Mouse (Mus musculus) forebrain, embryonic 15.5 days (tissue): ENCODE measurements at regions not wholly inside any gene's neighbourhood (a gene's known extent, or its start where the extent isn't known, plus 50 kb on each side); places are given as distances from the start of the nearest gene placed in this dataset.

Experiments used
- ATAC-seq: fragments of 200-750 bp; cut with Nextera tagmentation; replicated peaks from 2 replicates; pipeline ENCODE4 v1.8.0; 2017; ENCODE audit warnings: mild to moderate bottlenecking, moderate TSS enrichment, moderate library complexity
- H3K27ac ChIP-seq: fragments of 300-500 bp; sonication (generic); replicated peaks from 2 replicates; pipeline ENCODE4 v1.5.1; 2015; ENCODE audit warnings: mild to moderate bottlenecking, inconsistent platforms
- H3K27me3 ChIP-seq: fragments of 300-500 bp; sonication (generic); 2 replicates; pipeline ENCODE4 v1.6.1; 2015; ENCODE audit warnings: inconsistent platforms
- H3K36me3 ChIP-seq: fragments of 300-500 bp; sonication (generic); 2 replicates; pipeline ENCODE4 v1.6.1; 2015; ENCODE audit warnings: mild to moderate bottlenecking, inconsistent platforms
- H3K4me1 ChIP-seq: fragments of 300-500 bp; sonication (generic); 2 replicates; pipeline ENCODE4 v1.6.1; 2015; ENCODE audit warnings: inconsistent platforms
- H3K4me2 ChIP-seq: fragments of 300-500 bp; sonication (generic); replicated peaks from 2 replicates; pipeline ENCODE4 v1.6.1; 2015; ENCODE audit warnings: mild to moderate bottlenecking, inconsistent platforms
- H3K4me3 ChIP-seq: fragments of 300-500 bp; sonication (generic); 2 replicates; pipeline ENCODE4 v1.5.1; 2015; ENCODE audit warnings: mild to moderate bottlenecking, inconsistent platforms
- H3K9ac ChIP-seq: fragments of 300-500 bp; sonication (generic); replicated peaks from 2 replicates; pipeline ENCODE4 v1.6.1; 2015; ENCODE audit warnings: mild to moderate bottlenecking, inconsistent platforms
- H3K9me3 ChIP-seq: fragments of 300-500 bp; sonication (generic); 2 replicates; pipeline ENCODE4 v1.6.1; 2016; ENCODE audit warnings: inconsistent platforms
- WGBS: fragments of 180-500 bp; shearing (Covaris S2); methylation state at CpG from one replicate; pipeline ENCODE4 v1.1.7; 2015; ENCODE audit warnings: mixed read lengths; 5-methylcytosine and 5-hydroxymethylcytosine counted together

DNA sequence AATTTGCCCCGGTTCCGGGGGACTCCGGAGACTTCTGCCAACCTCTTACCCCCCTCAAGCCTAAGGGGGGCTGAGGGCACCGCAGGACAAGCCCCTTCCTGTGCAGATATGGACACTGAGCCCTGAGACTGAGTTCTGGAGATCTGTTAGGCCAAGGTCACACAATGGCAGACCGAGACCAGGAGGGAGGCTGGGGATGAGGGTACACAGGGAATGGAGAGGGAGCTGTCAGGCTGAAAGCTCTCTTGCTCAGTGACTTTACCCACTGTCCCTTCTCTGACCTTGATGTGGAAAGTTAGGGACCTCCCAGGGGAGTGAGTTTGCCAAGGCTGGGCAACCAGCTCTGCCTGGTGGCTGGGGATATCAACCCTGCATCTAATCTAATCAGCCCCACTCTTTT is 82.7 kb downstream of the Cstad start:
- Histone ChIP-seq H3K4me1 (peaks cover 37% of the 10 kb centered on the region), H3K9me3 (no peaks in the 10 kb centered on the region), H3K27ac (peak overlapping the region; percentile 97), H3K36me3 (no peaks in the 10 kb centered on the region), H3K9ac (peak overlapping the region; percentile 55), H3K4me2 (peak overlapping the region; percentile 50), H3K4me3 (peak overlapping the region; percentile 28), H3K27me3 (no peaks in the 10 kb centered on the region)
- 12% methylated on average over 5 of the region's 5 CpGs for WGBS
- ATAC-seq, result peak; percentile 21; the same call in 1 of the 2 replicates

- peak overlapping the region; percentile 50 for H3K4me2 ChIP-seq
- H3K4me3 ChIP-seq, result peak overlapping the region; percentile 28
- no peaks in the 10 kb centered on the region for H3K27me3 ChIP-seq
- H3K9me3 ChIP-seq, result no peaks in the 10 kb centered on the region
- H3K36me3 ChIP-seq, result no peaks in the 10 kb centered on the region
- ATAC-seq, result peak; percentile 82
- H3K9ac ChIP-seq, result peak overlapping the region; percentile 55
- H3K27ac ChIP-seq, result peak overlapping the region; percentile 97
- WGBS, result under 1% methylated on average over 42 of the region's 44 CpGs
- peaks cover 31% of the 10 kb centered on the region for H3K4me1 ChIP-seq
Observed at GRCm38 (mm10) chr2:30676833-30677459, 82.1 kb downstream of the Cstad start.

- no peaks in the 10 kb centered on the region for H3K36me3 ChIP-seq
- H3K4me3 ChIP-seq, result peak overlapping the region; percentile 28
- H3K4me2 ChIP-seq, result peak overlapping the region; percentile 50
- ATAC-seq, result 0 out of 2 replicates have a peak, but pooled peaks have one; percentile 13
- peak overlapping the region; percentile 55; the same call in 1 of the 2 replicates for H3K9ac ChIP-seq
- peak overlapping the region; percentile 97 for H3K27ac ChIP-seq
- no peaks in the 10 kb centered on the region for H3K27me3 ChIP-seq
- WGBS, result 4% methylated on average over 7 of the region's 7 CpGs
- peaks cover 27% of the 10 kb centered on the region for H3K4me1 ChIP-seq
- no peaks in the 10 kb centered on the region for H3K9me3 ChIP-seq
Observed at GRCm38 (mm10) chr2:30676450-30676832, 81.6 kb downstream of the Cstad start.

GRCm38 (mm10) chr2:30675839-30676238 is 81.0 kb downstream of the Cstad start:
- WGBS, result 76% methylated on average over 2 of the region's 2 CpGs
- Histone ChIP-seq H3K4me3 (no peak overlapping the region), H3K27me3 (no peaks in the 10 kb centered on the region), H3K9ac (no peak overlapping the region), H3K9me3 (no peaks in the 10 kb centered on the region), H3K36me3 (no peaks in the 10 kb centered on the region), H3K4me2 (no peak overlapping the region), H3K4me1 (peaks cover 32% of the 10 kb centered on the region), H3K27ac (peak overlapping the region; percentile 97)
- ATAC-seq, result peak; percentile 5; the same call in 1 of the 2 replicates

- no peaks in the 10 kb centered on the region for H3K36me3 ChIP-seq
- no peak overlapping the region for H3K4me2 ChIP-seq
- no peaks in the 10 kb centered on the region for H3K9me3 ChIP-seq
- H3K4me3 ChIP-seq, result no peak overlapping the region
- no peak overlapping the region for H3K9ac ChIP-seq
- no peak for ATAC-seq
- no peaks in the 10 kb centered on the region for H3K27me3 ChIP-seq
- H3K4me1 ChIP-seq, result peaks cover 37% of the 10 kb centered on the region
- WGBS, result 70% methylated on average over 5 of the region's 5 CpGs
- no peak overlapping the region; the same call in 1 of the 2 replicates for H3K27ac ChIP-seq
Observed at GRCm38 (mm10) chr2:30670836-30671586, 76.2 kb downstream of the Cstad start.

GRCm38 (mm10) chr2:30667468-30667867 is 72.6 kb downstream of the Cstad start:
- Histone ChIP-seq H3K4me3 (no peak overlapping the region), H3K27me3 (no peaks in the 10 kb centered on the region), H3K27ac (peak overlapping the region; percentile 79), H3K9ac (peak overlapping the region; percentile 12), H3K4me2 (no peak overlapping the region), H3K4me1 (peaks cover 39% of the 10 kb centered on the region), H3K36me3 (no peaks in the 10 kb centered on the region), H3K9me3 (no peaks in the 10 kb centered on the region)
- peak; percentile 67 for ATAC-seq
- WGBS, result 0% methylated on average over 8 of the region's 8 CpGs

DNA sequence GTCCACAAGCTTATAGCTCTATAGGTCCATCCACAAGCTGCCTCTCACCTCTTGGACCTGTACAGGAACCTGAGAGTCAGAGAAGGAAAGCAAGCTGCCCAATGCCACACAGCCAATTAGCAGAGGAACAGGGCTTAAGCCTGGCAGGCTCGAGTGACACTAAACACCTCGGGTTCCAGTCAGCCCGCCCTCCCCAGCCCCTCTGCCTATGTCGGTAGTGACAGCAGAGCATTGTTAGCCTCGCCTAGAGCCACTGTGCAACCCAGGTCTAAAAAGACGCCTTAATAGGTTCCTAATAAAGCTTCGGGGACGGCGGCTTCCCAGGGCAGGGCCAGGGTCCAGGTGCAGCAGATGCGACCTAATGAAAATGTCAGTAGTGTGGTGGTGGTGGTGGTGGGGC is 66.3 kb downstream of the Cstad start:
- Histone ChIP-seq H3K9ac (no peak overlapping the region; the same call in 1 of the 2 replicates), H3K4me3 (no peak overlapping the region), H3K27ac (peak overlapping the region; percentile 98), H3K4me2 (no peak overlapping the region), H3K36me3 (no peaks in the 10 kb centered on the region), H3K27me3 (no peaks in the 10 kb centered on the region), H3K4me1 (peaks cover 64% of the 10 kb centered on the region), H3K9me3 (no peaks in the 10 kb centered on the region)
- no peak for ATAC-seq
- 12% methylated on average over 10 of the region's 10 CpGs for WGBS

GRCm38 (mm10) chr2:30660613-30660991 is 65.8 kb downstream of the Cstad start:
- peak; percentile 32 for ATAC-seq
- peak overlapping the region; percentile 98 for H3K27ac ChIP-seq
- H3K9ac ChIP-seq, result peak overlapping the region; percentile 4
- no peaks in the 10 kb centered on the region for H3K27me3 ChIP-seq
- peaks cover 62% of the 10 kb centered on the region for H3K4me1 ChIP-seq
- H3K4me3 ChIP-seq, result no peak overlapping the region
- H3K9me3 ChIP-seq, result no peaks in the 10 kb centered on the region
- 4% methylated on average over 10 of the region's 10 CpGs for WGBS
- H3K4me2 ChIP-seq, result no peak overlapping the region
- H3K36me3 ChIP-seq, result no peaks in the 10 kb centered on the region

- Histone ChIP-seq H3K9ac (peak overlapping the region; percentile 4), H3K4me1 (peaks cover 60% of the 10 kb centered on the region), H3K36me3 (no peaks in the 10 kb centered on the region), H3K9me3 (no peaks in the 10 kb centered on the region), H3K4me2 (no peak overlapping the region), H3K27me3 (no peaks in the 10 kb centered on the region), H3K4me3 (no peak overlapping the region), H3K27ac (peak overlapping the region; percentile 98)
- no peak for ATAC-seq
- 39% methylated on average over 11 of the region's 11 CpGs for WGBS
Observed at GRCm38 (mm10) chr2:30659836-30660612, 65.2 kb downstream of the Cstad start.

- ATAC-seq, result peak; percentile 65
- H3K27ac ChIP-seq, result peak overlapping the region; percentile 98
- peak overlapping the region; percentile 40 for H3K4me2 ChIP-seq
- H3K36me3 ChIP-seq, result no peaks in the 10 kb centered on the region
- peaks cover 67% of the 10 kb centered on the region for H3K4me1 ChIP-seq
- peak overlapping the region; percentile 6 for H3K4me3 ChIP-seq
- no peaks in the 10 kb centered on the region for H3K9me3 ChIP-seq
- under 1% methylated on average over 16 of the region's 16 CpGs for WGBS
- no peaks in the 10 kb centered on the region for H3K27me3 ChIP-seq
- H3K9ac ChIP-seq, result peak overlapping the region; percentile 51
Observed at GRCm38 (mm10) chr2:30658844-30659555, 64.2 kb downstream of the Cstad start.
